In the genomic region with DNA sequence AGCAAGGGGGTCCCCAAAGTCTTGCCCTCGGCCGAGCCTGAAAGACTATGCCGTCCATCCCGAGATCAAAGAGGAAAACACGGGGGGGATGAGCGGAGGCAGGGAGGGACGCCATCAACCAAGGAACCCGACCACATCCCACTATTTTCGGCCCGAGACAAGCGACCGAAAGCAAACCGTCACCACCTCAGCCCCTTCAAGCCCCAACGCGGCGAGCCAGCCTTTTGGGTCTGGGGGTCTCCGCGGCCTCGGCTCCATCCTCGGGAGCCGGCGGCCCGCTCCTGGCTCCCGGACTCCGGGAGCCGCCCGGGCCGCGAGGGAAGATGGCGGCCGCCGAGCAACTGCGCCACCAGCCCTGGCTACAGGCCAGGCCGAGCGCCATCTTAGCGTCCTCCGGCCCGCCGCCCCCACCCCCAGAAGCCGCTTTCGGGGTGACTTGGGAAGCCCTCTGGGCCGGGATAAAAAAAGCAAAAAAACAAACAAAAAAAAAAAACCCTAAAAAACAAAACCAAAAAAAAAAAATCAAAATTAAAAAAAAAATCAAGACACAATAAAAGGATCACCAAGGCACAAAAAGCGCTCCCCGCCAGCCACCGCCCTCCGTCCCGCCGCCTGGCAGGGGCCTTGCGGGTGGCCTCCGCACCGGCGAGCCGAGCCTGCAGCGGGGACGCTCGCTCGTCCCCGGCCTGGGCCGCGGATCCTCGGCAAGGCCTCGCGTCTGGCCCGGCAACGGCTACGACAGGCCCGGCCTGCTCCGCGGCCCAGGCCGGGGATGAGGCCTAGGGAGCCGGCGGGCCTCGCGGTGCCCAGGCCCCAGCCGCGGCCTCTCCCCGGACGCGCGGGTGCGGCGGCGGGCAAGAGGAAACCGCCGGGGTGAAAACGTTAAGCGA, we compare ENCODE assay signal across 8 mouse cellular contexts. TPM values are rescaled to one million over a fixed set of nuclear protein-coding genes. Genes with fewer than 3 reads are reported as not detected.
DNase-seq lines count a peak whose midpoint lies in the region; ATAC-seq and TF ChIP-seq lines count a peak whose summit lies in the region.

No protein-coding gene starts in this region.

- WGBS in forebrain, embryonic 13.5 days, result under 1% methylated on average over 73 of the region's 87 CpGs
- under 1% methylated on average over 87 of the region's 87 CpGs for WGBS in lung, embryonic 15.5 days
- under 1% methylated on average over 87 of the region's 87 CpGs for WGBS in thymus, adult 2 months

- H3K36me3 ChIP-seq in forebrain, embryonic 13.5 days (ENCODE audit: poor library complexity, severe bottlenecking), result no peaks in the 10 kb centered on the region
- H3K36me3 ChIP-seq in lung, embryonic 15.5 days, result no peaks in the 10 kb centered on the region
- H3K36me3 ChIP-seq in thymus, adult 2 months (ENCODE audit: control insufficient read depth, insufficient read depth, low read length), result no peaks in the 10 kb centered on the region

- H3K9ac ChIP-seq in forebrain, embryonic 13.5 days, result peak overlapping the region; percentile 99
- H3K9ac ChIP-seq in lung, embryonic 15.5 days, result peak overlapping the region; percentile 100

- intact Hi-C loops in heart, postnatal 14 days (cut with DNase I), result loop anchor here (1.0 to 5.0 kb wide), 2 partner anchors 34 to 74 kb away; a partner anchor contains a TSS

- DNase-seq in CD8-positive naive resting alpha-beta T cell, adult 2 months (ENCODE audit: low read depth in 2 of 2, low spot score in 2 of 2), result peak; percentile 63 to 70
- peak; percentile 67 for DNase-seq in c-Kit-positive CD71-positive TER-119-positive erythroid progenitor cells, embryonic 14.5 days (ENCODE audit: low spot score)
- DNase-seq in heart, postnatal 14 days, result peak; percentile 92 to 93
- peak; percentile 55 to 82 for DNase-seq in layer of hippocampus, adult 2 months (ENCODE audit: low spot score in 2 of 2)
- DNase-seq in ovary, adult 18-20 months (ENCODE audit: low spot score), result peak; percentile 59
- peak; percentile 66 for DNase-seq in thymus, adult 2 months

- ATAC-seq in forebrain, embryonic 13.5 days, result peak; percentile 31; the same call in 1 of the 2 replicates
- ATAC-seq in lung, embryonic 15.5 days (ENCODE audit: borderline replicate concordance, extremely low read depth, low FRiP score, low TSS enrichment), result no peak

- peaks cover 57% of the 10 kb centered on the region for H3K4me1 ChIP-seq in forebrain, embryonic 13.5 days
- peaks cover 31% of the 10 kb centered on the region for H3K4me1 ChIP-seq in lung, embryonic 15.5 days
- peaks cover 20% of the 10 kb centered on the region for H3K4me1 ChIP-seq in thymus, adult 2 months (replicated peaks; ENCODE audit: control insufficient read depth, insufficient read depth, low read length)

- TF ChIP-seq CTCF in layer of hippocampus, adult 2 months (conservative IDR thresholded peaks at IDR 0.05), result no peak
- no peak for TF ChIP-seq CTCF in thymus, adult 2 months (IDR thresholded peaks at IDR 0.05; ENCODE audit: borderline replicate concordance, control insufficient read depth, extremely low read depth, insufficient read depth, low read length, poor library complexity)

- H3K9me3 ChIP-seq in forebrain, embryonic 13.5 days (replicated peaks), result no peaks in the 10 kb centered on the region
- no peaks in the 10 kb centered on the region for H3K9me3 ChIP-seq in lung, embryonic 15.5 days

- H3K4me2 ChIP-seq in forebrain, embryonic 13.5 days, result peak overlapping the region; percentile 74
- peak overlapping the region; percentile 62 for H3K4me2 ChIP-seq in lung, embryonic 15.5 days

- H3K27ac ChIP-seq in forebrain, embryonic 13.5 days, result peak overlapping the region; percentile 100
- H3K27ac ChIP-seq in layer of hippocampus, adult 2 months, result peak overlapping the region; percentile 100
- H3K27ac ChIP-seq in lung, embryonic 15.5 days, result peak overlapping the region; percentile 100
- peak overlapping the region; percentile 92 for H3K27ac ChIP-seq in thymus, adult 2 months (ENCODE audit: control insufficient read depth, insufficient read depth, low read length)

- H3K4me3 ChIP-seq in forebrain, embryonic 13.5 days, result peak overlapping the region; percentile 80
- H3K4me3 ChIP-seq in layer of hippocampus, adult 2 months, result peak overlapping the region; percentile 71
- peak overlapping the region; percentile 93 for H3K4me3 ChIP-seq in lung, embryonic 15.5 days
- H3K4me3 ChIP-seq in thymus, adult 2 months (ENCODE audit: control insufficient read depth, insufficient read depth, low read length), result peak overlapping the region; percentile 97

- TF ChIP-seq POLR2A in thymus, adult 2 months (IDR thresholded peaks at IDR 0.05; ENCODE audit: control insufficient read depth, extremely low read depth, insufficient read depth, low read length, poor library complexity), result 0 out of 2 replicates have a peak, but pooled peaks have one; percentile 37

- H3K27me3 ChIP-seq in forebrain, embryonic 13.5 days, result no peaks in the 10 kb centered on the region
- no peaks in the 10 kb centered on the region for H3K27me3 ChIP-seq in lung, embryonic 15.5 days
- H3K27me3 ChIP-seq in thymus, adult 2 months (ENCODE audit: control insufficient read depth, insufficient read depth, low read length), result no peaks in the 10 kb centered on the region

RNA-seq across cellular contexts. Expression of a gene that starts 1.6 kb away (rescaled TPM):
- 5.2 and 5.8 TPM in 2 replicates for polyA plus RNA-seq in forebrain, embryonic 13.5 days (2015; fragmentation: Nextera tagmentation; extraction: Ambion mirVana)
- 10 to 100 TPM; 13.1 to 15.4 TPM for total RNA-seq in heart, postnatal 14 days (2021)
- 10 to 100 TPM; 56.1 to 61.3 TPM for total RNA-seq in layer of hippocampus, adult 2 months (2021)
- 3.5 and 4.0 TPM in 2 replicates for polyA plus RNA-seq in lung, embryonic 15.5 days (2015; fragmentation: Nextera tagmentation; extraction: Ambion mirVana)
- 19.3 and 28.1 TPM in 2 replicates for polyA plus RNA-seq in thymus, adult 2 months (2012; rRNA removed)

RNA-seq across cellular contexts. Expression of a gene that starts 33.8 kb away (rescaled TPM):
- polyA plus RNA-seq in forebrain, embryonic 13.5 days (2015; fragmentation: Nextera tagmentation; extraction: Ambion mirVana), result 51.3 and 53.5 TPM in 2 replicates
- 10 to 100 TPM; 17.6 to 20.0 TPM for total RNA-seq in heart, postnatal 14 days (2021)
- 10 to 100 TPM; 27.3 to 36.3 TPM for total RNA-seq in layer of hippocampus, adult 2 months (2021)
- polyA plus RNA-seq in lung, embryonic 15.5 days (2015; fragmentation: Nextera tagmentation; extraction: Ambion mirVana), result 53.1 and 58.1 TPM in 2 replicates
- 23.7 and 28.5 TPM in 2 replicates for polyA plus RNA-seq in thymus, adult 2 months (2012; rRNA removed)

RNA-seq across cellular contexts. Expression of a gene that starts 53.5 kb away (rescaled TPM):
- not detected in 2 replicates for polyA plus RNA-seq in forebrain, embryonic 13.5 days (2015; fragmentation: Nextera tagmentation; extraction: Ambion mirVana)
- not detected for total RNA-seq in heart, postnatal 14 days (2021)
- not detected for total RNA-seq in layer of hippocampus, adult 2 months (2021)
- polyA plus RNA-seq in lung, embryonic 15.5 days (2015; fragmentation: Nextera tagmentation; extraction: Ambion mirVana), result not detected in 2 replicates
- polyA plus RNA-seq in thymus, adult 2 months (2012; rRNA removed), result 0.09 and 0.15 TPM in 2 replicates
